Mouse (Mus musculus) cerebellum, adult 2 months (tissue): ENCODE results near the gene Magi2.

Source experiments
- CTCF ChIP-seq: fragments of 200-500 bp; IDR thresholded peaks from 2 replicates; pipeline ENCODE4 v1.5.1; 2011; ENCODE audit warnings: low read depth, mild to moderate bottlenecking, control low read depth, low read length, moderate library complexity, borderline replicate concordance; ENCODE audit not compliant: insufficient read depth
- POLR2A ChIP-seq: fragments of 200-500 bp; IDR thresholded peaks from 2 replicates; pipeline ENCODE4 v1.6.1; 2011; ENCODE audit warnings: low read length, control low read depth, borderline replicate concordance; ENCODE audit not compliant: insufficient read depth

- TF ChIP-seq POLR2A, result no peak
- TF ChIP-seq CTCF, result no peak
These were observed 1188.5 kb downstream of the Magi2 start for GRCm38 (mm10) chr5:20415320-20415719.
